Mouse (Mus musculus) embryonic facial prominence, embryonic 11.5 days (tissue): ENCODE measurements around the gene Rdh12. TPM values are rescaled to one million over a fixed set of nuclear protein-coding genes. Genes with fewer than 3 reads are reported as not detected.

ENCODE experiments used
- ATAC-seq: fragments of 200-750 bp; cut with Nextera tagmentation; replicated peaks from 2 replicates; pipeline ENCODE4 v1.8.0; 2017; ENCODE audit warnings: low read depth; ENCODE audit not compliant: insufficient number of reproducible peaks, low FRiP score, low TSS enrichment
- DNase-seq: peaks from one replicate; pipeline ENCODE4 v3.0.0-alpha.2; 2015; ENCODE audit warnings: low spot score
- H3K27ac ChIP-seq: fragments of 300-500 bp; sonication (generic); replicated peaks from 2 replicates; pipeline ENCODE4 v1.5.1; 2014; ENCODE audit warnings: mild to moderate bottlenecking, low read depth, low read length, control low read depth
- H3K27me3 ChIP-seq: fragments of 300-500 bp; sonication (generic); 2 replicates; pipeline ENCODE4 v1.6.1; 2014; ENCODE audit warnings: mild to moderate bottlenecking, low read length, moderate library complexity, mixed read lengths; ENCODE audit not compliant: control insufficient read depth, insufficient read depth
- H3K36me3 ChIP-seq: fragments of 300-500 bp; sonication (generic); replicated peaks from 2 replicates; pipeline ENCODE4 v1.6.1; 2014; ENCODE audit warnings: low read depth, mild to moderate bottlenecking, low read length, moderate library complexity, mixed read lengths; ENCODE audit not compliant: control insufficient read depth, insufficient read depth
- H3K4me1 ChIP-seq: fragments of 300-500 bp; sonication (generic); 2 replicates; pipeline ENCODE4 v1.6.1; 2014; ENCODE audit warnings: low read length, mixed read lengths; ENCODE audit not compliant: control insufficient read depth, insufficient read depth
- H3K4me2 ChIP-seq: fragments of 300-500 bp; sonication (generic); 2 replicates; pipeline ENCODE4 v1.6.1; 2014; ENCODE audit warnings: low read depth, mild to moderate bottlenecking, control low read depth, low read length, moderate library complexity
- H3K4me3 ChIP-seq: fragments of 300-500 bp; sonication (generic); 2 replicates; pipeline ENCODE4 v1.5.1; 2014; ENCODE audit warnings: low read depth, low read length, control low read depth
- H3K9ac ChIP-seq: fragments of 300-500 bp; sonication (generic); replicated peaks from 2 replicates; pipeline ENCODE4 v1.6.1; 2014; ENCODE audit warnings: mild to moderate bottlenecking, control low read depth, low read length
- H3K9me3 ChIP-seq: fragments of 300-500 bp; sonication (generic); replicated peaks from 2 replicates; pipeline ENCODE4 v1.6.1; 2016; ENCODE audit warnings: mild to moderate bottlenecking, low read length, inconsistent platforms, mixed read lengths; ENCODE audit not compliant: control insufficient read depth
- WGBS: fragments of 180-500 bp; shearing (Covaris S2); extraction: QIAGEN DNeasy Blood & Tissue Kit; methylation state at CpG from one replicate; pipeline ENCODE4 v1.1.7; 2014; 5-methylcytosine and 5-hydroxymethylcytosine counted together
- polyA plus RNA-seq: library from polyadenylated mRNA; unstranded; fragments of >200 nt; fragmentation: Nextera tagmentation; extraction: Ambion mirVana; gene quantifications from 2 replicates; pipeline ENCODE4 v1.2.1, GENCODE M21; 2014

Gene Rdh12
- polyA plus RNA-seq, 1 experiment from 2014 or later = 2.8 TPM

DNA sequence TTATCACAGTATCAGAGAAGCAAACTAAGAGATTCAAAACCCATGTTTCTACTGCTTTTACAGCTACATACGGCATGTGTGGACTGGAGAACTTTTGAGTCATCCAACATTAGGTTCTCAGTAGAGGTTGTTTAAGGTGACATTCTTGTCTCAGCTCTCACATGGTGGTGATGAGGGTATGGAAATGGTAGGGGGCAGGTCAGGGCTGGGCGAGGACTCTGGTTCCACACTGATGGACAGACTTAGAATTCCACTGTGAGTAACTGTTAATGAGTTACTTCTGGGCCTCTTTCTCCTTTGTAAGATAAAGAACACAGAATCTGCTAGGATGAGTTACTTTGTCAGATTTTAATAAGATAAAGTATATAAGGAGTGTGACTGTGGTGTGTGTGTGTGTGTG, 51.4 kb downstream of the Rdh12 start:
- DNase-seq = no peak
- no peaks in the 10 kb centered on the region for H3K4me1 ChIP-seq
- H3K27me3 ChIP-seq = no peaks in the 10 kb centered on the region
- peaks cover 4% of the 10 kb centered on the region for H3K36me3 ChIP-seq
- H3K9ac ChIP-seq = no peak overlapping the region
- no peak overlapping the region for H3K4me2 ChIP-seq
- no peak for ATAC-seq
- 93% methylated on average over 2 of the region's 2 CpGs for WGBS
- no peak overlapping the region for H3K4me3 ChIP-seq
- no peak overlapping the region for H3K27ac ChIP-seq
- no peaks in the 10 kb centered on the region for H3K9me3 ChIP-seq

DNA sequence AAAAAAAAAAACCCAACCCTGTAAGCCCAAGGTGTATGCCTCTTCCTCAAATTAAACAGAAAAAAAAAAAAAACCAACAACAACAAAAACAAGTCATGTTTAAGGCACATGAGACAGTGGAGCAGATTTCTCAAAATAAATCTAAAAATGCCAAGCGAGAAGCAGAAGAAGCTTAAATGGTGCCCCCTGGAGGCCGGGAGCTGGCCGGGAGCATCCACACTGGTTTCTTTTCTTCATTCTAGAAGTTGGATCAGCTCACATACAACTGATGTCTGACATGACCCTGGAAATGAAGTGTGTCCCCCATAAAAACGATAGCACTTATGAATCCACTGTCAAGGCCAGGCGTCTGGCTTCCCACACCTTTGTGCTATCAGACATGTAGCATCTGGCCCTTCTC, 52.3 kb downstream of the Rdh12 start:
- WGBS = 52% methylated on average over 5 of the region's 5 CpGs
- no peak for ATAC-seq
- no peaks in the 10 kb centered on the region for H3K27me3 ChIP-seq
- no peak overlapping the region for H3K4me3 ChIP-seq
- no peak overlapping the region for H3K4me2 ChIP-seq
- peak; percentile 54 for DNase-seq
- H3K27ac ChIP-seq = no peak overlapping the region
- peaks cover 4% of the 10 kb centered on the region; the same call in 1 of the 2 replicates for H3K36me3 ChIP-seq
- H3K9me3 ChIP-seq = no peaks in the 10 kb centered on the region
- H3K4me1 ChIP-seq = no peaks in the 10 kb centered on the region
- no peak overlapping the region for H3K9ac ChIP-seq

Other genes starting within 250 kb of the Rdh12 start
- 3.5 and 3.9 TPM in 2 replicates for gene Tmem229b, start 201.3 kb upstream of the Rdh12 start, polyA plus RNA-seq
- gene Plekhh1, start 179.8 kb upstream of the Rdh12 start, polyA plus RNA-seq = 2.5 and 3.5 TPM in 2 replicates
- gene Pigh, start 119.3 kb upstream of the Rdh12 start, polyA plus RNA-seq = 30.5 and 34.0 TPM in 2 replicates
- gene Arg2, start 78.1 kb upstream of the Rdh12 start, polyA plus RNA-seq = 4.3 and 5.7 TPM in 2 replicates
- 95.8 and 106 TPM in 2 replicates for gene Vti1b, start 36.2 kb upstream of the Rdh12 start, polyA plus RNA-seq
- 32.1 and 32.3 TPM in 2 replicates for gene Rdh11, start 16.6 kb upstream of the Rdh12 start, polyA plus RNA-seq
- gene Zfyve26, start 87.4 kb downstream of the Rdh12 start, polyA plus RNA-seq = 9.7 and 12.4 TPM in 2 replicates
- 4.9 and 6.3 TPM in 2 replicates for gene Rad51b, start 88.4 kb downstream of the Rdh12 start, polyA plus RNA-seq